Mouse (Mus musculus) forebrain, embryonic 12.5 days (tissue): ENCODE results near the gene Gtdc1. TPM values are rescaled to one million over a fixed set of nuclear protein-coding genes. Genes with fewer than 3 reads are reported as not detected.
A peak's percentile ranks its signal among the peaks of the same experiment; 100 is the strongest.

ENCODE experiments used
- ATAC-seq: fragments of 200-750 bp; cut with Nextera tagmentation; 2 replicates; pipeline ENCODE4 v1.8.0; 2017; ENCODE audit warnings: moderate TSS enrichment; ENCODE audit not compliant: low FRiP score
- H3K27ac ChIP-seq: fragments of 300-500 bp; sonication (generic); 2 replicates; pipeline ENCODE4 v1.5.1; 2016; ENCODE audit warnings: mild to moderate bottlenecking
- H3K27me3 ChIP-seq: fragments of 300-500 bp; sonication (generic); 2 replicates; pipeline ENCODE4 v1.6.1; 2016; ENCODE audit warnings: mild to moderate bottlenecking
- H3K36me3 ChIP-seq: fragments of 300-500 bp; sonication (generic); replicated peaks from 2 replicates; pipeline ENCODE4 v1.6.1; 2016; ENCODE audit warnings: mild to moderate bottlenecking
- H3K4me1 ChIP-seq: fragments of 300-500 bp; sonication (generic); 2 replicates; pipeline ENCODE4 v1.6.1; 2016
- H3K4me2 ChIP-seq: fragments of 300-500 bp; sonication (generic); 2 replicates; pipeline ENCODE4 v1.6.1; 2016; ENCODE audit warnings: mild to moderate bottlenecking, moderate library complexity
- H3K4me3 ChIP-seq: fragments of 300-500 bp; sonication (generic); replicated peaks from 2 replicates; pipeline ENCODE4 v1.5.1; 2016; ENCODE audit warnings: mild to moderate bottlenecking
- H3K9ac ChIP-seq: fragments of 300-500 bp; sonication (generic); 2 replicates; pipeline ENCODE4 v1.6.1; 2016; ENCODE audit warnings: mild to moderate bottlenecking
- H3K9me3 ChIP-seq: fragments of 300-500 bp; sonication (generic); 2 replicates; pipeline ENCODE4 v1.6.1; 2016
- WGBS: fragments of 180-500 bp; shearing (Covaris S2); methylation state at CpG from one replicate; pipeline ENCODE4 v1.1.7; 2016; 5-methylcytosine and 5-hydroxymethylcytosine counted together
- polyA plus RNA-seq: library from polyadenylated mRNA; unstranded; fragments of >200 nt; fragmentation: Nextera tagmentation; extraction: Ambion mirVana; gene quantifications from 2 replicates; pipeline ENCODE4 v1.2.1, GENCODE M21; 2016

Gtdc1 gene
- polyA plus RNA-seq, 1 experiment from 2014 or later, result 19.2 TPM

DNA sequence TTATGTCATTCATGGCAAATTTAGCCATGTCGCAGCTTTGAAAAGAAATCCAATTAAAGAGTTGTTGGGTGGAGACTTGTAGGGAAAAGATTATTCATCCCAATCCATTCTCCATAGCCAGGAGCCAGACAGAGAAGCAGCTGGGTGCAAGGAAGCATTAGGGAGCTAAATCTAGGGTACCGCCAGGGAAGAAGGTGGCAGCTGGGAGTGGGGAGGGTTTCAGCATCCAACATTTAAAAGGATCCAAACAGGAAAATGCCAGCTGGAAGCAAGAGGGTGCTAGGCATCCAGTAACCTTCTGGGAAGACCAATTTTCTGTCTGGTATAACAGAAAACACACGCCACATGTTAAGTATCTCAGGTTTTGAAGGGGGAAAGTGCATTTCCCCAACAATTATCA, 231.0 kb downstream of the Gtdc1 start:
- H3K4me3 ChIP-seq, result no peak overlapping the region
- WGBS, result 42% methylated on average over 3 of the region's 3 CpGs
- H3K36me3 ChIP-seq, result no peaks in the 10 kb centered on the region
- no peak overlapping the region for H3K27ac ChIP-seq
- no peak for ATAC-seq
- H3K4me1 ChIP-seq, result peaks cover 4% of the 10 kb centered on the region
- no peak overlapping the region for H3K9ac ChIP-seq
- H3K27me3 ChIP-seq, result no peaks in the 10 kb centered on the region
- no peak overlapping the region for H3K4me2 ChIP-seq
- H3K9me3 ChIP-seq, result no peaks in the 10 kb centered on the region

DNA sequence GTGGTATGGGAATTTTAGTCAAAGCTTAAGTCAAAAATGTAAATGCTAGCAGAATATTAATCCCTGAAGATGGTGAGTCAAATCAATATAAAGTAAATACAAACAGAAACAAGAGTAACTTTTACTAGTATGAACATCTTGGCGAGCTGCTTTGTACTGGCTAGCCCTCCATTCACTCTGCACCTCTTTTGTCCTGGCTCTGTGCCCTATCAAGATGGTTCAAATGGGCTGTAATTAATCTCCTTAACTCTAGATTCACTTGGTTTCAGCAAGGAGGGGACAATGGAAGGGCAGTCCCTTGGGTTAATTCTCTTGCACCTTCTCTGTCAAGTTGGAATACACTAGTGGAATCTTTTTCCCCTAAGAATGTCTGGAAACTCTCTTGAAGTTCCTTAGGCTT, 233.6 kb downstream of the Gtdc1 start:
- Histone ChIP-seq H3K4me1 (peaks cover 4% of the 10 kb centered on the region), H3K9me3 (no peaks in the 10 kb centered on the region), H3K27ac (no peak overlapping the region), H3K4me2 (no peak overlapping the region), H3K27me3 (no peaks in the 10 kb centered on the region), H3K9ac (no peak overlapping the region), H3K4me3 (no peak overlapping the region), H3K36me3 (no peaks in the 10 kb centered on the region)
- 5% methylated on average over 1 of the region's 1 CpGs for WGBS
- ATAC-seq, result no peak

DNA sequence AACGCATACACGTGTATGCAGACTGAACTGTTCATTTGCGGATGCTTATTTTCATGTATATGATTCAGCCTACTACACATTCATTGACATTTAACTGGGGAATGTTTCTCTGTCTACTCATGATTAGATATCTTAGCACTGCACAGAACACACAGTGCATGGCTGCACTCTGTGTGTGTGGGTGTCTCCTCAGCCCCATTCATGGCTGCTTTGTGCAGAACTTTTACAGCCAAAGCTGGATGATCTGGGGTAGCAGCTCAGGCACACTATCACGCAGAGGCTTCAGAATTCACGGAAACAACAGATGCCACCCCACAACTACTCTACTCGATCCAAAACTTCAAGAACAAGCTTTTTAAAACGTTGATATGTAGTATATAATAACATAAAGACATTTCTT, 263.4 kb downstream of the Gtdc1 start:
- H3K9ac ChIP-seq, result no peak overlapping the region
- 91% methylated on average over 7 of the region's 7 CpGs for WGBS
- H3K27ac ChIP-seq, result no peak overlapping the region
- H3K36me3 ChIP-seq, result no peaks in the 10 kb centered on the region
- no peak overlapping the region for H3K4me3 ChIP-seq
- no peaks in the 10 kb centered on the region for H3K4me1 ChIP-seq
- H3K4me2 ChIP-seq, result no peak overlapping the region
- no peaks in the 10 kb centered on the region for H3K9me3 ChIP-seq
- H3K27me3 ChIP-seq, result no peaks in the 10 kb centered on the region
- ATAC-seq, result no peak

DNA sequence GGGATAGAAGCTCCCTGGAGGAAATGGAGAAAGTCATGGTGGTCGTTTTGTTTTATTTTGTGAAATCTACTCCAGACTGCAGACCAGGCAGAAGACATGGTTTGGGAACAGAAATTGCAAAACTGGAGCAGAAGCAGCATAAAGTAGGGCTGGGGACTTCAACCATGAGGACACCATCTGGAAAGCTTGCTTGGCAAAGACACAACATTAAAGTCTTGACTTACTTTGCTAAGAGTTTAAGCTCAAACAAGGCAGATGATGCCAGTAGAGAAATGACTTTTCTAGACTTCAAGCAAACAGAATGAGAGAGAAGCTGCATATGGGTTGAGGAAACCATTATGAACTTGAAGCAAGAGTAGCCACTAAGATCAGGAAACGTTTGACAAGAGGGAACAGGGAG, 267.6 kb downstream of the Gtdc1 start:
- 80% methylated on average over 2 of the region's 2 CpGs for WGBS
- ATAC-seq, result no peak
- no peaks in the 10 kb centered on the region for H3K27me3 ChIP-seq
- H3K4me1 ChIP-seq, result no peaks in the 10 kb centered on the region
- H3K4me2 ChIP-seq, result no peak overlapping the region
- no peak overlapping the region for H3K9ac ChIP-seq
- H3K36me3 ChIP-seq, result no peaks in the 10 kb centered on the region
- H3K4me3 ChIP-seq, result no peak overlapping the region
- H3K27ac ChIP-seq, result no peak overlapping the region
- no peaks in the 10 kb centered on the region for H3K9me3 ChIP-seq

DNA sequence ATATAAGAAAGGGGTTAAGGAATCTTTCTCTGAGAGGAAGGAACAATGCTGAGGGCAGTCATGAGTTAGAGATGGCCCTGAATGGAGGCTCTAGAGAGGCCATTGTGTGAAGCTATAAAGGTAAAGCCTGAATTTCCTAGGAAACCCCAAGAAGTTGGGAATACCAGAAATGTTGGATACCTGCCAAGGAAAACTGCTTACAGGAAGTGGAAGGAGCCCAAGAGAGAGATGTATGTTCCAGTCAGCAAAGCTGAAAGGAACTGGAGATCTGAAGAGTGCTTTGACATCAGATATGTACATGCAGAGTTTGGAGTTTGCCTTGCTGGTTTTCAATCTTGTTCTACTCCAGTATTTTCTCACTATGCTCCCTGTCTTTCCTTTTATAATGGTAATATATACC, 268.4 kb downstream of the Gtdc1 start:
- ATAC-seq, result no peak
- Histone ChIP-seq H3K4me2 (no peak overlapping the region), H3K27me3 (no peaks in the 10 kb centered on the region)

DNA sequence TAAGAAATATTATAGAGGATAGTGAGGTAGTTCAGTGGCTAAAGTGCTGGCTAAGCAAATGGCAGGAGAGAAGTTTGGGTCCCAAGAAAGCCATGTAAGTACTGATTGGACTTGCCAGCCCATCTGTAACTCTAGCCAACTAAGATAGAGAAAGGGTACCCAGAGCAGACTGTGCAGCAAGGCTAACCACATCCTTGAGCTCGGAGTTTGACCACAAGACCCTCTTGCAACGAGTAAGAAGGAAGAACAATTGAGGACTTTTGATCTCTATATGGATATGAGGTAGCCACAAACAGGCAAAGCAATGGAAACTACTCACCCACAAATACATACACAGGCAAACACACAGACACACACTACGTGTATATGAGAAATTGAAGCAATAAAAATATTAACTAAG, 278.9 kb downstream of the Gtdc1 start:
- 81% methylated on average over 3 of the region's 3 CpGs for WGBS
- Histone ChIP-seq H3K9ac (no peak overlapping the region), H3K4me2 (no peak overlapping the region), H3K4me3 (no peak overlapping the region), H3K9me3 (no peaks in the 10 kb centered on the region), H3K4me1 (no peaks in the 10 kb centered on the region), H3K27me3 (no peaks in the 10 kb centered on the region), H3K36me3 (no peaks in the 10 kb centered on the region), H3K27ac (no peak overlapping the region)
- ATAC-seq, result no peak

More for the DNA sequence above, 268.4 kb downstream of the Gtdc1 start:
- Histone ChIP-seq H3K9ac (no peak overlapping the region), H3K9me3 (no peaks in the 10 kb centered on the region), H3K36me3 (no peaks in the 10 kb centered on the region), H3K4me1 (no peaks in the 10 kb centered on the region), H3K4me3 (no peak overlapping the region), H3K27ac (no peak overlapping the region)

DNA sequence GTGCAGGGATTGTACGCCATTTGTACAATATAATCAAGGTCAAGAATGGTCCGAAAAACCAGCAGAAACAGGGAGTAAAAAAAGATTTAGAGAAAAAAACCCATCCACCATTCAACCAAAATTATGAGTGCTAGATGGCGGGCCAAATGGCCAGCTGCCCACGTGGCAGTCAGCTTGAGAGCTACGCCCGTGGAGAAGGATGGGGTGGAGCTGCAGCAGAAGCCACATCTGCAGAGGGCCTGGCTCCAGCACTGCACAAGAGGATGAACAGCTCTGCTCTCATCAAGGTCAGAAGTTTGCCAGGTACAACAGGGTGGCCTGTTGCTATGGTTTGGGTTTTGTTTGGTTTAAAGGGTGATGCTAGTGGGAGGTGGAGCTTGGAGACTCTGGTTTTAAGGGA, 281.1 kb downstream of the Gtdc1 start:
- no peak overlapping the region for H3K4me3 ChIP-seq
- no peaks in the 10 kb centered on the region for H3K9me3 ChIP-seq
- no peaks in the 10 kb centered on the region for H3K36me3 ChIP-seq
- no peak overlapping the region for H3K4me2 ChIP-seq
- 92% methylated on average over 6 of the region's 6 CpGs for WGBS
- no peak overlapping the region for H3K9ac ChIP-seq
- no peaks in the 10 kb centered on the region for H3K27me3 ChIP-seq
- no peak overlapping the region for H3K27ac ChIP-seq
- no peaks in the 10 kb centered on the region for H3K4me1 ChIP-seq
- ATAC-seq, result no peak

DNA sequence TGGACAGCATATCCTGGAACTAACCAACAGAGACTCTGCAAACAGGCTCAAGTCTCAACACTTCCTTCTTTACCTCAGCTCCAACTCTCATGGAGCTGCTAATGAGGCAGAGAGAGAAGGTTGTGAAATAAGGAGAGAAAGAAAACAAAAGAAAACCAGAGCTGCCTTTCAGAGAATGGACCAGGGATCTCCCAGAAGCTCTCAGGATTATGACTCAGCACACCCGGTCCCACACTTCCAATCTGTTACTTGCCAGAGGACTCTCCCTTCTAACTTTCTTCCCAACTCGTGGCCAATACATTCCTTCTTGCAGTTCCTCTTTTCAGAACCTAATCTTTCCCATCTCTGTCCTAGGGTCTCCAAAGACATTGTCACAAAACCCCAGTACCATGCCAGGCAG, 288.1 kb downstream of the Gtdc1 start:
- no peak overlapping the region for H3K4me2 ChIP-seq
- no peaks in the 10 kb centered on the region for H3K9me3 ChIP-seq
- no peak overlapping the region for H3K27ac ChIP-seq
- ATAC-seq, result no peak
- H3K27me3 ChIP-seq, result no peaks in the 10 kb centered on the region
- H3K4me3 ChIP-seq, result no peak overlapping the region
- WGBS, result 26% methylated on average over 2 of the region's 2 CpGs
- H3K4me1 ChIP-seq, result peaks cover 2% of the 10 kb centered on the region; the same call in 1 of the 2 replicates
- no peak overlapping the region for H3K9ac ChIP-seq
- no peaks in the 10 kb centered on the region for H3K36me3 ChIP-seq

DNA sequence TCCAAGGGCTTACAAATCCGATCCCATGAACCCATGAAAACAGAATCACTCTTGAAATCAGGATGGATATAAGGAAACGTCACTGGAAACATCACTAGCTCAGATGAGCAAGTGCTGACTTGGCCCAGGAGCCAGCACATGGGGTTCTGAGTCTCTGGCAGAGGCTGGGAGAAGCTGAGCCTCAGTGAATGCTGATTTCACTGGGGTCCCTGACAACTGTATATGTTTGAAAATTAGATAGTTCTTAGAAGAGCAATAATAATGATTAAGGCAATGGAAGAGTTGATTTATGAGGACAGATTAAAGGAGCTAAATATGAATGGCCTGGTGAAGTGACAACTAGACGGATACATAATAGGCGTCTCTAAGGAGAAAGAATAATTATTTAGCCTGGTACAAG, 289.3 kb downstream of the Gtdc1 start:
- H3K27ac ChIP-seq, result no peak overlapping the region
- ATAC-seq, result no peak
- WGBS, result 62% methylated on average over 4 of the region's 4 CpGs

DNA sequence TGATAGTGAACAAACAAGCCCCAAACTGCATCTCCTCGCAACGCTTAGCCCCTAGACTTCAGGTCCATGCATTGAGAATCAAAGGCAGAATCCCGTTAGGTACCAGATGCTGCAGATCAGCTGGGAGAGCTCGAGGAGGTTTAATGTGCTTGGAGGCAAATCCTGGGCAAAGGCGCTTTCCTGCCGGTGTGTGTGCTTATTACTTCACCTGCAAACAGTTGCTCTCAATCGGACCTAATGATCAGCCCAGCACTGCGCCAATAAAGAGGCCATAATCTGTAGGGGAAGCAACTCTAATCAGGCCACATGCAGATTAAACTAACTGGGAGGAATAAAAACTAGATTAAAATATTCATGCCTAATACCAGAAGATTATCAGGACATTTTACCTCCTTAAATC, 293.5 kb downstream of the Gtdc1 start:
- WGBS, result 75% methylated on average over 8 of the region's 8 CpGs
- Histone ChIP-seq H3K9me3 (no peaks in the 10 kb centered on the region), H3K27me3 (no peaks in the 10 kb centered on the region), H3K9ac (no peak overlapping the region), H3K27ac (no peak overlapping the region), H3K4me2 (no peak overlapping the region), H3K4me3 (no peak overlapping the region), H3K36me3 (no peaks in the 10 kb centered on the region), H3K4me1 (peaks cover 9% of the 10 kb centered on the region)
- 0 out of 2 replicates have a peak, but pooled peaks have one; percentile 27 for ATAC-seq

More for the DNA sequence above, 289.3 kb downstream of the Gtdc1 start:
- no peaks in the 10 kb centered on the region for H3K36me3 ChIP-seq
- H3K4me2 ChIP-seq, result no peak overlapping the region
- H3K4me3 ChIP-seq, result no peak overlapping the region
- no peak overlapping the region for H3K9ac ChIP-seq
- H3K4me1 ChIP-seq, result peaks cover 7% of the 10 kb centered on the region; the same call in 1 of the 2 replicates
- no peaks in the 10 kb centered on the region for H3K9me3 ChIP-seq
- no peaks in the 10 kb centered on the region for H3K27me3 ChIP-seq

DNA sequence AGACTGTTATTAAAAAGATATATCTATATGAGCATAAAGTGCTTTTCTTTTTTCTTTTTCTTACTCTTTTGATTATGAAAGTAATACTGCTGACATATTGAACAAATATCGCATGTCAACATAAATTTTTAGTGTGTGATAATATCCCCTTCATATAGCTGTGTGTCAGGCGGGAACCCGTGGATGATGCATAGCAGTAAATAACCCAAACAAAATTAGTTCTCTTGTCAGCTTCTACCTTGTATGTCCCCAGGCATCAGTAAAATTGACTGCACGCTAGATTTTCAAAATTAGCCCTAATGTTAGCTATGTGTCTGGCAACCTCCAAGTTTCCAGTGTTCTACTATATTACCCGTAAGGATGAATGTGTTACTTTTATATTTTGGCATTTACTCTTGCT, 294.4 kb downstream of the Gtdc1 start:
- peaks cover 9% of the 10 kb centered on the region for H3K4me1 ChIP-seq
- WGBS, result 91% methylated on average over 5 of the region's 5 CpGs
- H3K27me3 ChIP-seq, result no peaks in the 10 kb centered on the region
- no peak overlapping the region for H3K27ac ChIP-seq
- no peaks in the 10 kb centered on the region for H3K36me3 ChIP-seq
- H3K4me2 ChIP-seq, result no peak overlapping the region
- H3K9ac ChIP-seq, result no peak overlapping the region
- ATAC-seq, result no peak
- H3K4me3 ChIP-seq, result no peak overlapping the region
- H3K9me3 ChIP-seq, result no peaks in the 10 kb centered on the region

DNA sequence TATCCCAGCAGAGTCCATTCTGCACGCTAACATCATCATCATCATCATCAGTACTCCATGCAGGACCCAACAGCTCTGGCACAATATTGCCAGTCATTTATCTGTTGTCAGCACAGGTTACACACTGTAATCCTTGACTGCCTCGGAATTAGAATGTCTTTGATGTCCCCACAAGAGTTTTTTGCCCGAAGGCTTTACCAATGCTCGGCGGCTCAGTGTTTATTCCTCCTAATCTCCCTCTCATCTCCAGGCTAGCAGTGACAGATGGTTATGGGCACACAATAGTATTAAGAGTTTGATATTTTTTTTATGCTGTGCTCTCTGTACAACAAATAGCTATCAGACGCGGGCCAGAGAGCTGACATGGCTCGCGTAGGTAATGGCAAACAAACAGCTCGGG, 294.9 kb downstream of the Gtdc1 start:
- Histone ChIP-seq H3K36me3 (no peaks in the 10 kb centered on the region), H3K9ac (no peak overlapping the region), H3K4me3 (no peak overlapping the region), H3K27ac (no peak overlapping the region), H3K9me3 (no peaks in the 10 kb centered on the region), H3K4me2 (no peak overlapping the region), H3K27me3 (no peaks in the 10 kb centered on the region), H3K4me1 (peaks cover 9% of the 10 kb centered on the region)
- ATAC-seq, result 0 out of 2 replicates have a peak, but pooled peaks have one; percentile 46
- WGBS, result 62% methylated on average over 10 of the region's 10 CpGs

DNA sequence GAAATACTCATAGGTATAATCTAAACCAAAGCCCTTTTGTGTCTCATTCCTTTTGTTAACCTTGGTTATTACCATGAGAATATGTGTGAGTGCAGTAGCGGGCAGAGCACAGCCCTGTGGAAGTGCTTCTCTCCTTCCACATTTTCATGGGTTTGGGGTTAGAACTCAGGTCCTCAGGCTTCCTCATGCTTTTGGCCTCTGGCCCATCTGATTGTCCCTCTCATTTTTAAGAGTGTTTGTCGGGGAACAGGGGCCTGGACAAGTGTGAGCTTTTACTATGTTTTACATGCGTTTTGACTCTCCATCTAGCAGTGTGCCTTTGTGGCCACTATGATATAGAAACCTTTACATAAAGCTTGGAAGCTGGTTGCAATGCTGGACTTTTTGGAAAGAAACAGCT, 296.4 kb downstream of the Gtdc1 start:
- no peak overlapping the region for H3K27ac ChIP-seq
- no peak overlapping the region for H3K4me2 ChIP-seq
- no peak overlapping the region for H3K4me3 ChIP-seq
- no peak for ATAC-seq
- H3K9me3 ChIP-seq, result no peaks in the 10 kb centered on the region
- H3K27me3 ChIP-seq, result no peaks in the 10 kb centered on the region
- whole genome bisulfite sequencing, result 69% methylated on average over 3 of the region's 3 CpGs
- no peak overlapping the region for H3K9ac ChIP-seq
- H3K4me1 ChIP-seq, result peaks cover 9% of the 10 kb centered on the region
- H3K36me3 ChIP-seq, result no peaks in the 10 kb centered on the region

DNA sequence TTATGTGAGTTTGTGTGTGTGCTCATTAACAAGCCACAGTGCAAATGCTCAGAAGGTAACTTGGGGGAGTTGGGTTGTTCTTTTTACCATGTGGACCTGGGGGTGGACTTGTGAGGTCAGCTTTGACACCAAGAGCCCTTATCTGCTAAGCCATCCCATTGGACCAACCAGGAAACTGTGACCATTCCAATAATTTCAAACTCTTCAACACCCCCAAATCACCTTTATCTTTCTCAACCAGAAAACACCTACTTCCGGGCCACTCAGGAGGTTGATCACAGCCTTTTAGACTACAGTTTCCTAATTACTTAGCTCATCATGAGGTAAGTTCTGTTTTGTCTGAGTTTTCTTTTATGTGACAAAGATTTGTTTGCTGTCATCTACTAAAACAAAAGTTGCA, 298.7 kb downstream of the Gtdc1 start:
- Histone ChIP-seq H3K9me3 (no peaks in the 10 kb centered on the region), H3K36me3 (no peaks in the 10 kb centered on the region), H3K4me2 (no peak overlapping the region), H3K27ac (no peak overlapping the region), H3K4me1 (peaks cover 6% of the 10 kb centered on the region), H3K9ac (no peak overlapping the region), H3K27me3 (no peaks in the 10 kb centered on the region), H3K4me3 (no peak overlapping the region)
- WGBS, result 94% methylated on average over 1 of the region's 1 CpGs
- no peak for ATAC-seq
